Mouse (Mus musculus) urinary bladder, postnatal 36 days (tissue): ENCODE results near the gene Erbb2.

Experiments
- DNase-seq, 2 experiments: peaks; one replicate each; pipeline ENCODE4 v3.0.0; 2022; ENCODE audit warnings: low spot score in 2 of 2, mixed read lengths in 1 of 2

Erbb2 gene

GRCm38 (mm10) chr11:98418939-98419547, 6.8 kb downstream of the Erbb2 start:
- peak; percentile 75 for DNase-seq

GRCm38 (mm10) chr11:98426592-98426991, 14.3 kb downstream of the Erbb2 start:
- DNase-seq, result no peak

GRCm38 (mm10) chr11:98428436-98428835, 16.2 kb downstream of the Erbb2 start:
- DNase-seq, result no peak

- no peak for DNase-seq
These were observed 19.7 kb downstream of the Erbb2 start for GRCm38 (mm10) chr11:98431743-98432502.

- DNase-seq, result no peak
These were observed 23.5 kb downstream of the Erbb2 start for GRCm38 (mm10) chr11:98435723-98436122.

- DNase-seq, result no peak
These were observed 25.2 kb downstream of the Erbb2 start for GRCm38 (mm10) chr11:98437441-98437840.

GRCm38 (mm10) chr11:98438331-98439158, 26.3 kb downstream of the Erbb2 start, which contains the start of gene Mien1:
Gene Mien1 (minus strand): TSS chr11:98438991.
- DNase-seq, result peak; percentile 96 to 98

- DNase-seq, result no peak
These were observed 31.4 kb downstream of the Erbb2 start for GRCm38 (mm10) chr11:98443688-98444087.

GRCm38 (mm10) chr11:98445238-98445637, 33.0 kb downstream of the Erbb2 start:
- peak in 1 of 2 experiments; percentile 49 for DNase-seq

GRCm38 (mm10) chr11:98445679-98446078, 33.4 kb downstream of the Erbb2 start:
- DNase-seq, result peak in 1 of 2 experiments; percentile 59

GRCm38 (mm10) chr11:98446213-98446561, 33.9 kb downstream of the Erbb2 start, which contains the start of gene Grb7:
Gene Grb7 (plus strand): TSS chr11:98446394.
- DNase-seq, result no peak

- DNase-seq, result peak in 1 of 2 experiments; percentile 64
These were observed 34.5 kb downstream of the Erbb2 start for GRCm38 (mm10) chr11:98446562-98447474.

GRCm38 (mm10) chr11:98447475-98447834, 35.2 kb downstream of the Erbb2 start:
- no peak for DNase-seq

GRCm38 (mm10) chr11:98448191-98448790, 36.0 kb downstream of the Erbb2 start:
- DNase-seq, result peak in 1 of 2 experiments; percentile 48

GRCm38 (mm10) chr11:98449419-98449818, 37.1 kb downstream of the Erbb2 start:
- no peak for DNase-seq

GRCm38 (mm10) chr11:98449921-98450771, 37.9 kb downstream of the Erbb2 start:
- DNase-seq, result no peak

- DNase-seq, result no peak
These were observed 43.2 kb downstream of the Erbb2 start for GRCm38 (mm10) chr11:98455484-98455883.

- no peak for DNase-seq
These were observed 44.3 kb downstream of the Erbb2 start for GRCm38 (mm10) chr11:98456545-98456944.

GRCm38 (mm10) chr11:98456945-98457344, 44.7 kb downstream of the Erbb2 start:
- DNase-seq, result no peak
